Mouse (Mus musculus) testis, adult 2 months (tissue): Measurements from ENCODE around the gene Ccnjl.

Experiments
- CTCF ChIP-seq: fragments of 200-500 bp; IDR thresholded peaks from 2 replicates; pipeline ENCODE4 v1.5.1; 2012; ENCODE audit warnings: low read depth, mild to moderate bottlenecking, inconsistent platforms, low read length, moderate library complexity; ENCODE audit not compliant: control insufficient read depth, insufficient read depth, insufficient replicate concordance
- POLR2A ChIP-seq: fragments of 200-500 bp; IDR thresholded peaks from 2 replicates; pipeline ENCODE4 v1.6.1; 2012; ENCODE audit warnings: low read depth, mild to moderate bottlenecking, inconsistent platforms, low read length, moderate library complexity; ENCODE audit not compliant: control insufficient read depth

- no peak for TF ChIP-seq POLR2A
- TF ChIP-seq CTCF = no peak
Measured at GRCm38 (mm10) chr11:43585211-43586005, 56.8 kb downstream of the Ccnjl start.
